Mouse (Mus musculus): Measurements from ENCODE around the gene Dvl1.

DNA sequence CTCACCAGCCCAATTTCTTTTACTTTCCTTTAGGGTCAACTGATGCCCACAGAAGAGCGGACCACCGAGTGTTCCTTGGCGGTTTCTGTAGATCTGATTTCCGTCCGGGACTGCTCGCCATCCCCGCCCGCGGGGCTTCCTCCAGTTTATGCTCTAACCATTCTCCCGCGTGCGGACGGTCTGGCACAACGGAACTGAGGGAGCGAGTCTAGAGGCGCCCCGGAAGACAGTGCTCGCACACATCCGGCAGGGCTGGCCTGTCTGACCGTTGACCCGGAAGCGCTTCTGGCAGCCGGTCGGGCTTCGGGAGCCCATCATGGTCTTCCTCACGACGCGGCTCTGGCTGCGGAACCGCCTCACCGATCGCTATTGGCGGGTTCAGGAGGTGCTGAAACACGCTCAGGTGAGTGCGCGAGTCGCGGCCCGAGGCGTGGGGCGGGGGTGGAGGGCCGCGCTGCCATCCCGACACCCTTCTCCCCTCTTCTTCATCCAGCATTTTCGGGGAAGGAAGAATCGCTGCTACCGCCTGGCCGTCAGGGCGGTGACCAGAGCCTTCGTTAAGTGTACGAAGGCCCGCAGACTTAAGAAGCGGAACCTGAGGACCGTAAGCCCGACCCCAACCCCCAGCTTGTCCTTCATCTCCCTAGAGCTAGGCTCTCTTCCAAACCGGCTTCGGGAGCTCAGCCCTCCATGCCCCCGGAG is 43.7 kb upstream of the Dvl1 start:
- TF ChIP-seq GATA1 (IDR thresholded peaks at IDR 0.05; ENCODE audit: low read length) = no peak
- no peak for TF ChIP-seq TAL1 (IDR thresholded peaks at IDR 0.05; ENCODE audit: low read length)

Measured in erythroblast, embryonic 14.5 days (primary cell).